Mouse (Mus musculus) heart, postnatal 36 days (tissue): ENCODE data around the gene Mmp9. TPM values are rescaled to one million over a fixed set of nuclear protein-coding genes. Genes with fewer than 3 reads are reported as not detected.
A peak's percentile ranks its signal among the peaks of the same experiment; 100 is the strongest.

Experiments
- DNase-seq, 2 experiments: peaks; one replicate each; pipeline ENCODE4 v3.0.0; 2021 to 2022
- intact Hi-C: fragments of 180-260 bp; cut with DNase I; formaldehyde crosslinking; loops from one replicate; pipeline ENCODE4 v1.15.1; 2025
- total RNA-seq, 2 experiments: library from RNA; stranded (reverse); gene quantifications; 2 replicates each; pipeline ENCODE4 v1.2.3; 2021

Mmp9 gene
- total RNA-seq, 2 experiments from 2014 or later, result 0.87 to 0.97 TPM

- intact Hi-C loops, result no loop called here
- no peak for DNase-seq
Measured at GRCm38 (mm10) chr2:164972646-164973045, 32.1 kb downstream of the Mmp9 start.

DNA sequence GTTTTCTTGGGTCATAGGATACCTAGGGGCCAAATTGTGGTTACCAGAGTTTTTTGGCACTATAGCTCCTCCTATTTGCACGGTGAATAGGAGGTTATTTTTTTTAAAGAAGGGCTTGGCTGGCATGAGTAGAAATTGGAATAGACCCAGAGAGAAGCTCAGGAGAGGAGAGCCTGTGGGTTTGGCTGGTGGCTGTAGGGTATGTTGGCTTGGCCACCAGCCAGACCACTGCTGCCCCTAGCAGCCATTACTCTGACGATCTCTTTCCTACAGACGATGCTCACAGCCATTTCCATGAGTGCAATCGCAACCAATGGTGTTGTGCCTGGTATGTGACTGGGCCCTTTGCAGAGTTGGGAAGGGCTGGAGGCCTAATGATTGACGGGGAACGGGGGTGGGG is 35.0 kb downstream of the Mmp9 start:
- intact Hi-C loops, result no loop called here
- no peak for DNase-seq

DNA sequence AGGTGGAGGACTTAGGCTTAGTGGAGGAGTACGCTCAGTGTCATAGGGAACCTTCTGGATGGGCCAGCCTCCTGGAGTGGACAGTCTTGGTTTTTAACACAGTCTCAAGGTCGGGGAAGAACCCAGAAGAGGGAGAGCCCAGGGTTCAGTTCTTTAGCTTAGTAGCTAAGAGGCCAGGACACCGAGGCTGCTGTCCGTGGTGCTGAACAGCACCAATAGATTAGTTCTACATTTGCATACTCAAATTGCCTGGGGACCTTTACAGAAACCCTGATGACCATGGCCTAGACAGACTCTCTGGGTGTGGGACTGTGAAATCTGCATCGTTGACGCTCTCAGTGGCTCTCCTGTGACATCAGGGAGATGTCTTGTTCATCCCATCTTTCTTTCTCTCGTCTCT is 39.2 kb downstream of the Mmp9 start:
- peak; percentile 26 to 54 for DNase-seq

GRCm38 (mm10) chr2:164985962-164986361 is 45.4 kb downstream of the Mmp9 start:
- DNase-seq, result no peak
- intact Hi-C loops, result no loop called here

More for the DNA sequence above, 39.2 kb downstream of the Mmp9 start:
- intact Hi-C loops, result no loop called here

DNA sequence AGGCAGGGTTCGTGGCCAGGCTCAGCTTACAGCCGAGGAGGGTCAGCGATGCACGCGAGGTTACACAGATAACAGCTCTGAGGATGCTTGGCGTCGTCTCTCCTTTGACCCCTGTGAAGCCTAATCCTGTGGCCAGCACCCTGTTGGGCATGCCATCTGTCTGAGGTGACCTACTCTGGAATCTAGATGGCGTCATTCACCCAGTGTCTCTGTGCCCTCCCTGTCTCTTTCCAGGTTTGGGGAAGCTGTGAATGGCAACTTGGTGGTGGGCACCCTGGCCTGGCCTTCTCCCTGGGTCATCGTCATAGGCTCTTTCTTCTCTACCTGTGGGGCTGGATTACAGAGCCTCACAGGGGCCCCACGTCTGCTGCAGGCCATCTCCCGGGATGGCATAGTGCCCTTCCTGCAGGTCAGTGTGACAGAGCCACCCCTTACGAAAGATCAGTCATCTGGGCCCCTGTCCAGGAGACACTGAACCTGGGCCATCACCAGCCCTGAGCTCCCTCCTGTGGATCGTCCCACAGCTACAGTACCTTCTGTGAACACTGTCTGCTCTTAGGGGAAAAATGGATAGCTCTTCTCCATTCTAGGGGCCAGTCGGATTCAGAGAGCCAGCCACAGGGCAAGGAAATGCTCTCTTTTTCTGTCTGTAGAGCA is 45.9 kb downstream of the Mmp9 start:
- intact Hi-C loops, result no loop called here
- DNase-seq, result no peak

DNA sequence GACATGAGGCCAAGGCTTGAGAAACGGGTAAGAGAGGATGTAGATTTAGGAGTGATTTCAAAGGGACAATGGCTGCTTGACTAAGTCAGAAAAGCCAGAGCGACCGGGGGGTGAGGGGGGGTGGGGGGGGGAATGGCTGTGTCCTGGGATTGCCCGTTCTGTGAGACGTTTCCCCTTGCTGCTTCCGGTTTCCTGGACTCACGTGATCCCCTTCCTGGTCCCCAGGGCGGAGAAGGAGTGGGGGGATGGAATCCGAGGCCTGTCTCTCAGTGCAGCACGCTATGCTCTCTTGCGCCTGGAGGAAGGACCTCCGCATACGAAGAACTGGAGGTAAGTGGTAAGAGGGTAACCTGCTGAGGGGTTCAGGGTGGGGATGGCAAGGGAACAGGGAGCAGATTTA is 48.2 kb downstream of the Mmp9 start:
- DNase-seq, result no peak
- intact Hi-C loops, result no loop called here

GRCm38 (mm10) chr2:164991111-164991510 is 50.5 kb downstream of the Mmp9 start:
- DNase-seq, result no peak
- intact Hi-C loops, result no loop called here

- DNase-seq, result no peak
- intact Hi-C loops, result no loop called here
Measured at GRCm38 (mm10) chr2:164991808-164992207, 51.2 kb downstream of the Mmp9 start.

- DNase-seq, result no peak
- intact Hi-C loops, result no loop called here
Measured at GRCm38 (mm10) chr2:164994156-164994555, 53.6 kb downstream of the Mmp9 start.

- DNase-seq, result no peak
- intact Hi-C loops, result no loop called here
Measured at GRCm38 (mm10) chr2:164994659-164995428, 54.3 kb downstream of the Mmp9 start.

DNA sequence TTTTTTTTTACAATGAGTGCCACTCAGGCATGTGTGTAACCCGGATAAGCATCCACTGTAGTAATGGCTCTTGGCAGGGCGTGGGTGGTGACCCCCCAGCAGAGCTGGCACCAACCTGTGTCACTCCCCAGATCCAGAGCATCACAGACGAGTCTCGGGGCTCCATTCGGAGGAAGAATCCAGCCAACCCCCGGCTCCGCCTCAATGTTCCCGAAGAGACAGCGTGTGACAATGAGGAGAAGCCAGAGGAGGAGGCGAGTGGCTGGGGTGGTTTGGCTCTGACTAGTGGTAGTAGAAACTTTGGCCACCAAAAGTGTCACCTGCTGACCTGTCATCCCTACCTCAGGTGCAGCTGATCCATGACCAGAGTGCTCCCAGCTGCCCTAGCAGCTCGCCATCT is 55.4 kb downstream of the Mmp9 start:
- intact Hi-C loops, result no loop called here
- DNase-seq, result no peak

DNA sequence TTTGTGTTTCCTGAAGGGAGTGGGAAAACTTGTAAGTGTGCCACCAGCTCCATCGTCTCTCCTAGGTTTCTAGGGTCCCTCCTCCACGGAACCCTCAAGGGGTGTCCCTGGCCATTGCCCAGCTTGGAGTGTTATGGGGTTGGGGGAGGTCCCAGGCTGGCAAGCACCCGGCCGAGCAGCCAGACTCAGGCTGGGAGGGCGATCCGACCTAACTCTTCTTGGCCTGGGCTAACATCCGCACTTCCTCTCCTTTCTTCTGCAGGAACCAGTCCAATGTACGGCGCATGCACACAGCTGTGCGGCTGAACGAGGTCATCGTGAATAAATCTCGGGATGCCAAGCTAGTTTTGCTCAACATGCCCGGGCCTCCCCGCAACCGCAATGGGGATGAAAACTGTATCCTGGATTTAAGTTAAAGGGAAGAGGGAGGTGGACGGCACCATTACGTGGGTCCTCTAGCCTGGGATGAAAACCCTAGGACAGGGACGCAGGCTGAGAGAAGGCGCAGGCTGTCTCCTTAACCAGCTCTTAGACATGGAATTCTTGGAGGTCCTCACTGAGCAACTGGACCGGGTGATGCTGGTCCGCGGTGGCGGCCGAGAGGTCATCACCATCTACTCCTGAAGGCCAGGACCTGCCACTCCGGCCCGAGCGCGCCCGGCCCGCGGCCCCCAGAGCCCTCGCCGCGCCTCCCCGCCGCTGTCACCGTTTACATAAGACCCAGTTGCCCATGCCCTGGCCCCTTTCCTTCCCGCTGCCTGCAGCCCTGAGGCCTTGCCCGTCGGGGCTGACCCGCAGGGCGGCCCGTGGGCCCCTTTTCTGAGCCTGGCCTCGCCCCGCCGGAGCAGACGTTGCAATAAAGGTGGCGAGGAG is 56.5 kb downstream of the Mmp9 start:
- intact Hi-C loops, result no loop called here
- peak in 1 of 2 experiments; percentile 7 for DNase-seq

DNA sequence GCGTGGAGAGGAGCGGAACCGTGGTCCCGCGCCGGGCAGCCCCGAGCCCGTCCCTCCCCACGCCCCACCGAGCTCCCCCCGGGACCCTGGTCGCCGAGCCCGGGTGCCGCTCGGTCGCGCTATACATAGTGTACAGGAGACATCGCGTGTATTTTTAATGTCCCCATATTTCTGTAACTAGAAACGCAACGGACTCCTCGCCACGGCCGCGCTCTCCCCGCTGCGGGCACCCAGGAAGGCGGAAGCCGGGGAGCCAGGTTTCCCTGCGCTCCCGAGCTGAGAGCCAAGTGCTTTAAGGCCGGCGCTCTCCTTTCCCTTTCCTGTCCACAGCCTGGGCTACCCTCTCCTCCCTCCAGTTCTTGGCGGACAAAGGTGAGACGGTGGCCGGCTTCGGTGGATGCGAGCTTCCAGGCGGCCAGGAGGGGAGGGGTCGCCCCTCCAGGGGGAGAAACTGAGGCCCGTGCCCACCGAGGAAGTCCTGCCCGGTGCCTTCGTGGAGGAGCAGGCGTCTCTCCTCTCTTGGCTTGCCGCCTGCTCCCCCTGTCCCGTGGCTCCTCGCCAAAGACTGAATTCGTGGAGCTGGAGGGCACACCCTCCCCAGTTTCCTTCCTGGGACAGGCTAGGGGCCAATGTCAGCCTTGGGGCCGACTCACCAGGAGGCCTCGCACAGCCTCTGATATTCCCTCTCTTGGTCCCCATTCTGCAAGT is 57.3 kb downstream of the Mmp9 start:
- intact Hi-C loops, result no loop called here
- peak; percentile 49 to 62 for DNase-seq

DNA sequence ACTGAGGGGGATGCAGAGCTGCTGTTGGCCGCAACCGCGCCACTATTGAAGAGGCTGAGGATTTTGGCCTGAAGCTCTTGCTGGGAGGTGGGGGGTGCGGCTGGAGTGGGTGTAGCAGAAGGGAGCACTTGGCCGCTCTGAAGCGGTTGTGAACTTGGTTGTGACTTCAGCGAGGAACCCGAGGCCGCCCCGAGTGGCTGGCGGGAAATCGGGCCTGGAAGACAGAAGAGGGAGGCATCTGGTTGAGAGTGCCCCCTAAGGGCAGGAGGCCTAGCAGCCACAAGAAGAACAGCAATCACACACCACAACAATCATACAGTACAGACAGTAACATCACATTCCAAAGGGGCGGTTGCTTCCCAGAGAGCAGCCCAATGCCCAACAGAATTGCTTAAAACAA is 61.4 kb downstream of the Mmp9 start:
- intact Hi-C loops, result no loop called here
- DNase-seq, result no peak

DNA sequence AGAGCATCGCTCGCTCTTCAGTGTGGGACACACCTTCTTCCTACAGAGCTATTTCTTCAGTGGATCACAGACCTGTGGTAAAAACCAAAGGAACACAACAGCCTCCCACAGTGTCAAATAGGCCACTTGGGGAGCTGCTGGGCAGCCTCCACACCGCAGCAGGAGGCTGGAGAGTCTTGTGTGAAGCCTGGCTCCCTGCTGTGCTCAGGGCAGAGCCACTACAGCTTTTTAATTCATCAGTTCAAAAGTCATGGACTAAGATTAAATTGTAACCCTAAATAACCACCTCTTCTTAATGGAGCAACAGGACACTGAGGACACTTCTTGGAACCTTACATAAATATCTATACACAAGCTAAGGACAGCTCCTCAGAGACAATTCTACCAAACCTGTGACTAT is 62.5 kb downstream of the Mmp9 start:
- DNase-seq, result no peak
- intact Hi-C loops, result no loop called here

- no peak for DNase-seq
- intact Hi-C loops, result no loop called here
Measured at GRCm38 (mm10) chr2:165004237-165004636, 63.7 kb downstream of the Mmp9 start.

Other genes with a start within 250 kb of the Mmp9 start
- gene Spint4, start 242.3 kb upstream of the Mmp9 start, total RNA-seq, result not detected
- gene Spint5, start 225.5 kb upstream of the Mmp9 start, total RNA-seq, result not detected
- gene Wfdc3, start 194.8 kb upstream of the Mmp9 start, total RNA-seq, result not detected
- 10 to 100 TPM; 22.8 to 29.3 TPM for gene Dnttip1, start 194.8 kb upstream of the Mmp9 start, total RNA-seq
- gene Ube2c, start 170.9 kb upstream of the Mmp9 start, total RNA-seq, result 1 to 10 TPM; 2.5 to 3.1 TPM
- gene Tnnc2, start 160.8 kb upstream of the Mmp9 start, total RNA-seq, result not detected
- gene Snx21, start 155.0 kb upstream of the Mmp9 start, total RNA-seq, result 10 to 100 TPM; 23.4 to 29.0 TPM
- 10 to 100 TPM; 10.4 to 13.0 TPM for gene Acot8, start 135.9 kb upstream of the Mmp9 start, total RNA-seq
- gene Zswim3, start 135.7 kb upstream of the Mmp9 start, total RNA-seq, result 1 to 10 TPM; 2.5 to 2.7 TPM
- gene Zswim1, start 118.1 kb upstream of the Mmp9 start, total RNA-seq, result 1 to 10 TPM; 4.2 to 4.5 TPM
- under 1 TPM; 0.46 to 0.78 TPM for gene Spata25, start 112.2 kb upstream of the Mmp9 start, total RNA-seq
- 100 to 1,000 TPM; 103 to 106 TPM for gene Ctsa, start 107.9 kb upstream of the Mmp9 start, total RNA-seq
- 10 to 100 TPM; 46.2 to 51.4 TPM for gene Neurl2, start 107.3 kb upstream of the Mmp9 start, total RNA-seq
- 10 to 100 TPM; 40.3 to 46.3 TPM for gene Pltp, start 83.1 kb upstream of the Mmp9 start, total RNA-seq
- gene Pcif1, start 61.5 kb upstream of the Mmp9 start, total RNA-seq, result 10 to 100 TPM; 34.1 to 34.5 TPM
- gene Zfp335, start 29.0 kb upstream of the Mmp9 start, total RNA-seq, result 10 to 100 TPM in 1 of 2 experiments, 1 to 10 TPM in 1; 8.5 to 10.0 TPM
- gene Slc12a5, start 20.0 kb downstream of the Mmp9 start, total RNA-seq, result under 1 TPM; 0.33 to 0.87 TPM
- gene Ncoa5, start 94.1 kb downstream of the Mmp9 start, total RNA-seq, result 10 to 100 TPM; 17.7 to 18.3 TPM
- 1 to 10 TPM; 1.7 to 3.2 TPM for gene Cd40, start 114.8 kb downstream of the Mmp9 start, total RNA-seq
- gene 1700025C18Rik, start 150.0 kb downstream of the Mmp9 start, total RNA-seq, result not detected